Mouse (Mus musculus): ENCODE measurements around the gene Pla2g2f.

GRCm38 (mm10) chr4:138747851-138748250 lies 9.6 kb downstream of the Pla2g2f start:
- no peak for TF ChIP-seq POLR2A (IDR thresholded peaks at IDR 0.05; ENCODE audit: borderline replicate concordance, low read depth, low read length)
- TF ChIP-seq CTCF (IDR thresholded peaks at IDR 0.05; ENCODE audit: low read depth, low read length): no peak

All from bone marrow macrophage, adult 2 months (primary cell).